Mouse (Mus musculus) spleen, embryonic (tissue): ENCODE measurements around the gene Cd68.
"Not testable (repeated sequence)": the region's sequence is repeated elsewhere in the genome, so short reads cannot be mapped to it uniquely, and the experiment has no call there.

Experiments
- CTCF ChIA-PET: fragments of 350-600 bp; sonication (Branson Sonifier 250); formaldehyde crosslinking; loops from one replicate; lab custom pipeline; 2022; lab: Charles Lee

Cd68 gene

DNA sequence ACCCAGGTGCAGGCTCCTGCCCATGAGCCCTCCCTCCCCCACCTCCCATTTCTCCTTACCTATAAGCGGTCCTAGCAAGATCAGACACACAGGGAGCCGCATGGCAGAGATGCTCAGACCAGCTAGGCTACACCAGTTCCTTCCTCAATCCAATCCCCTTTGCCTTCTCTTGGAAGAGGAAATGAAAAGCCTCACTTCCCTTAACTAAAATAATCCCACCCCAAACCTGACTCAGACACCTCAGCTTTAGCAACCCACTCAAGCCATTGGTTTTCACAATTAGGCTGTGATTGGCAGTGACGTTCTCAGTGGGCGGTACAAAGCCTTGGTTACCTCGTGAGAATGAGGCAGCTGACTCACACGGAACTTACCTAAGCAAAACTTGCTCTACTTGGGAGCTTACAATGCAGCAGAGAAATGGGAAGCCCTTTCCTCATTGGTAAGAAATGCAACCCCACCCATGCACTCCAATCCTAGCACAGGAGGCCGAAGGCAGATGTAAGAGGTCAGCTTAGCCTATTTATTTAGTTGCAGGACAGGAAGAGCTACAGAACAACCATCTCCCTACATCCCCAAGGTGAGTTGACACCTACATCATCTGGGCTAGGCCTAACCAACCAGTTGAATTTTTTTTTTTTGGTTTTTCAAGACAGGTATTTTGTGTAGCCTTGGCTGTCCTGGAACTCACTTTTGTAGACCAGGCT lies at the start of gene Cd68:
TSS of gene Cd68 (minus strand) at position 193 of the 704 bp plus-strand sequence.
- CTCF ChIA-PET, result interaction anchor here (0.6 kb wide), 1 partner anchor 14 kb away, joined by 3 read pairs; no protein-coding TSS in a partner anchor

DNA sequence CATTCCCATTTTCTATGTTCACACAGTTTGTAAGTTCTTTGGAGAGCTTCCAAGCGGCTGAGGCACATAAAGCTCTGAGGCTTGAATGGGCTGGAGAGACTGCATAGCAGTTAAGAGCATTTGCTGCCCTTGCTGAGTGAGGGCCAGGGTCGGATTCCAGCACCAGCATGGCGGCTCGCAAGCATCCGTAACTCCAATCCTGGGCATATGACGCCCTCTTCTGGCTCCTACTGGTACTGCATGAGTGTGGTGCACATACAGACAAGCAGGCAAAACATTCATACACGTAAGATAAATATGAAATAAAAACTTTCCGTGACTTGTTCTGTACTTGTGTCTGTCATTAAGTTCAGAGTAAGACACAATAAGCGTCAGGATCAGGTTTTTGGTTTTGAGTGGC lies 49.5 kb upstream of the Cd68 start:
- CTCF ChIA-PET, result no interaction called here

DNA sequence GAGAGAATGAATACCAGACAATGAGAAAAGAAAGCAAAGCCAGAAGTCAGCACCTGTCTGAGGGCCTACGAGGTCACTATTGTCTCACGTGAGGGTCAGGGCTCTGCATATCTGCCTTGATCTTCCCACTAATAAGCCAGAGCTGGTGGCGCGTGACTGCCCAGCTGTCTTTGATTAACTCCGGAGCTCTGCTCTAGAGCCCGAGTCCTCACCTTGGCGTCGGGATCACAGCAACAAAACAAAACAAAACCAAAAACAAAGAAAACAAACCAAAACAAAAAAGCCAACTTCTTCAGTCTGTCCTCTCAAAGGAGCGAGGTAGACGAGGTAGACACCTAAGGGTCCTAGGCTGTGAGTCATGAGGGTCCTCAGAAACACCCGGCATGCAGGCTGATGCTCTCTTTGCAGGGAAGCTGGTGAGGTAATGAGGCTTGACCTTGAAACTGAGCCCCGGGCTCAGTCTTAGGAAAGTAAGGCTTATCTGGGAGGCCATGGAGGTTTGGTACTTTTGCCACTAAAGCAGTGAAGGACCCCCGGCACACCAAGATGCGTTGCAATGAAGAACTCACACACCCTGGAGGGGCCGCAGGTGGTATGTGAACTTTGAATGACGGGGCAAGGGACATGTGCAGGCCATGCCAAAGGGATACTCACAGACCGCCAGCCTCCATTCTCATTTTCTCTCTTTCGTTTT lies 48.8 kb upstream of the Cd68 start:
- CTCF ChIA-PET, result no interaction called here

DNA sequence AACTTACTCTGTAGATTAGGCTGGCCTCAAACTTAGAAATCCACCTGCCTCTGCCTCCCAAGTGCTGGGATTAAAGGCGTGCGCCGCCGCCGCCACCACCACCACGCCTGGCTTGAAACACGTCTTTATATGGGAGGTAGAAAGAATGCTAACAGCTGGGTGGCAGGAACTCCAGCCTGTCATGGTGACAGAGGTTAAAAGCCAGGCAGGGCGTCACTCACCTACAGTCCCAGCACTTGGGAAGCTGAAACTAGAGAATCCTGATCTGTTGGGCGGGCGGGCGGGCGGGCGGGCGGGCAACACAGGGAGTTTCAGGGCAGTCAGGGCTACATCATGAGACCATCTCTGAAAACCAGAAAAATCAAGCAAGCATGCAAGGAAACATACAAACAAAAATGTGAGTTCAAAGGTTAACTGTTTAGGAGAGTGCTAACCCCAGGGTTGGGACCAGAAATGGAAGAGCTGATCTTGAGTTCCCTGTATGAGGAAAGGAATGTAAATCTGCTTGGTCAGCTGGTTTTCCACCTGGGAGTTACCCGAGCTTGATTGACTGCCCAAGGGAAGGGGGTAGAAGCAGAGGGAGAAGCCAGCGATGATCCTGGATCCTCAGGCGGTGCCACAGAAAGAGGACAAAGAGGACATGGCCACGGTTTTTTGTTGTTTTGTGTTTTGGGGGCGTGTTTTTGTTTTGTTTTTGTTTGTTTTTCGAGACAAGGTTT lies 47.2 kb upstream of the Cd68 start:
- CTCF ChIA-PET, result interaction anchor here (0.6 kb wide), 1 partner anchor 28 kb away, joined by 3 read pairs; the partner anchor contains the start of gene Tnfsf13

DNA sequence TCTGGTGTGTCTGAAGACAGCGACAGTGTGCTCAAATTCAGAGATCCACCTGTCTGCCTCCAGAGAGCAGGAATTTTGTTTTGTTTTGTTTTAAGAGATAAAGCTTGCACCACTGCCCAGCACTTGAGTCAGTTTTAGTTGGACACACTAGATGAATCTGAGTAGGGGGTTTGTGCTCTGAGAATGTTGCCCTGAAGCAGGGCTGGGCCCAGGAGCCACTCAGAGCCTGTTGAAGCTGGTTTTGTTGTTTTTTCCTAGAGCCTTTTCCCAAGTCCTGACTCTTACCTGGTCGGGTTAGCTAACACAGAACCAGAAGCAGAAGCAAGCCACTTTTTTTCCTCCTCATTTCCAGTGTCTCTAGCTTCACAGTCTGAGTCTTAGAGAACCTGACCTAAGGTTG lies 45.1 kb upstream of the Cd68 start:
- CTCF ChIA-PET, result no interaction called here

DNA sequence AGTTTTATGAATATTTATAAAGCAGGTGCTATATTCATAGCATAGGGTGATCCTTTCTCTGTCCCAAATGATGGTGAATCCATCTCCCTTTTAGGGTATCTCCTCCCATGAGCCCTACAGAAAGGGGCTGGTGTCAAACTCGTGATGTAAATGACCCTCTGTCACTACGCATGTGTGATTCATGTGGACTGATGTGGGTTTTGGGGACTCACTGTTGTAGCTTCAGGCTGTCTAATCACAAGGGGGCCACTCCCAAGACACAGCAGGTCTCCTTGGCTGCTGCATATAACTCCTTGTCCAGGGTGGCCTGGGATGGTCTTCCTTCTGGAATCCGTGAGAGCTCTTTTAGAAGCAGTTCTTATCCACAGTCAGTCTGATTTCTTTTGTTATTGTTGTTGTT lies 44.5 kb upstream of the Cd68 start:
- CTCF ChIA-PET, result no interaction called here

DNA sequence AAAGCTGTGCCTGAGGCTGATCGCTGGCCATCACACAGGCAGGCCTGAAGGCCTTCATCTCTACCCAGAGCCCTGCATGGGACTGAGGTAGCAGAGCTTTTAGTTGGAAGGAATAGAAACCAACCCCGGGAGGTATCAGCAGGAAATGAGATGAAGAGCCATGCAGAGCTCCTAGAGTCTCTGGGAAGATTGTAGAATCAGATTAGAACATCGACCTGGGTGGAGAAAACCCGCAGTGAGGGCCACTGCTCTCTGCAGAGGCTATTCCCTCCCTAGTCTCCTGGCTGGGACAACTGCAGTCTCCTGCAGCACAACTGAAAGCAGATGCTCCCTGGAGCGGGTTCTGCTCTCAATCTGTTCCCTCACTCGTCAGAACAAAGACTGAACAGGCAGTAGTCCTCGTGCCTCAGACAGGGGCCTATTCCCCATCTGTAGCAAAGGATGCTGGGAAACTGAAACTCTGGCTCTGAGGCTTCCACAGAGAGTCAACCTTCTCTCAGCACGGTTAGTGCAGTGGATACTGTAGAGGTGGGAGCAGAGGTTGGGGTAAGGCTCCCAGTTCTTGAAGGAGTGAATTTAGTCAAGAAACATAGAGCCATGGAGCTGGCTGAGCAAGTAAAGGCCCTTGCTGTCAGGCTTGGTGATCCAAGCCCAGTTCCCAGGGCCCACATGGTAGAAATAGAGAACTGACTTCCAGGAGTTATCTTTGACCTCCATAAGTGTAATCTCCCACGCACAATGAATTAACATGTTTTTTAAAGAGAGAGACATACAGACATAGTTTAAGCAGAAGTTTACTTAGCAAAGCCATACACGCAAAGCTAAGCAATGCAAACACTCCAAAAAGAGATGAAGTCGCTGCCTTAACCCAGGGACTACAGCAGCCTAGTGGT lies 43.8 kb upstream of the Cd68 start:
- CTCF ChIA-PET, result no interaction called here

DNA sequence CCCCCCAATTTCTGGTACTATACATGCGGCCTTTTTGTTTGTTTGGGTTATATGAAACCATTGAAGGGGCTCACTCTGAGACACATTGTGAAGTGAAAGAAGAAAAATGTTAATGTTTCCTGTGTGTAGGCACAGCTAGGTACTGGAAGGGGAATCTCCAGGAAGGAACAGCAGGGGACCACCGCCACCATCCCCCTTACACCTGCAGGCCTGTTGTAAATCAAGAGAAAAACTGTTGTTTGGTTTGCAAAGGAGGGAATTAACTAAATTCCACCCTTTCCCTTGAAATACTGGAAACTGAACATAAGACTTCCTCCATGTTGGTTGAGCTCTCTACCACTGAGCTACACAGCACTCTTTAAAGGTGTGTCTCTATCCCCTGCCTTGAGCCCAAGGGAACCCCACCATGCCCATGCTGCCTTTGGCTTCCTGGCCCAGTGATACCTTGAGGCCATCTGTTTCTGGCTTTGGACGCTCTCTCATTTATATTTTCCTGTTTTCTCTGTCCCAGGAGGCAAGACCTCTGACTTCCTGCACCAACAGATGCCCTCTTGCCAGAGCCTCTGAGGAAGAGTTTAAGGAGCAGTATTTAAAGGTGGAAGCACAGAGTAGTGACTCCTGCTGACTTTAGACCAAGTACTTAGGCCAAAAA lies 42.8 kb upstream of the Cd68 start:
- CTCF ChIA-PET, result no interaction called here

DNA sequence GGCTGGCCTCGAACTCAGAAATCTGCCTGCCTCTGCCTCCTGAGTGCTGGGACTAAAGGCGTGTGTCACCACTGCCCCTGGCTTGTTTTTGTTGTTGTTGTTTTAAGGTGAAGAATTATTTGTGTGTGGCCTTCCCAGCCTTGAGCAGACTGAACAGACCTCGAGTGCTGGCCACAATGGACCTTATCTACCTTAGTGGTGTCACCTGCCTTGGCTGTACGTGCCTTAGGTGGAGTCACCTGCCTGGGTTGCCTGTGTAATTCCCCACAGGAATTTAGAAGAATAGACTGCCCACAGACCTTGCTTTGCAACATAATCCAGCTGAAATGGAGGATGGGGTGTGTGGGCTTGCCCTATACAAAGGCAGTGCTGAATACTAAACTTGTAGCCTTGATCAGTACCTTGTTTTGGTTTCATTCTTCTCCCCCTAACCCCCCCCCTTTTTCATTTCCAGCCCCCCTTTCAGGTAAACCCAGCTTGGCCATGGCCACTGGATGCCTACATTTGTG lies 42.0 kb upstream of the Cd68 start:
- CTCF ChIA-PET, result no interaction called here

DNA sequence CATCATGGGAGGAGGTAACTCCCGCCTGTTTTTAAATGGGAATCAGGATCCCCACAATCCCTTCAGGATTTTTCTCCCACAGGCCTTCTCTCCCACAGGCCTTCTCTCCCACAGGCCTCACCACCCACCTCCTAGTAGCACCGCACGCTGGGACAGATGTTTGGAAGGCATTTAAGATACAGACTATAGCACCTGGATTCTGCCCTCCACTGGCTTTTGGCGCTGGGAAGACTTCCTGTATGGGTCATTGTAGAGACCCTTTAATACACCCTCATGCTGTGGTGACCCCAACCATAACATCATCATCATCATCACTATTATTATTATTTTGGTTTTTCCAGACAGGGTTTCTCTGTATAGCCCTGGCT lies 41.5 kb upstream of the Cd68 start:
- CTCF ChIA-PET, result no interaction called here

DNA sequence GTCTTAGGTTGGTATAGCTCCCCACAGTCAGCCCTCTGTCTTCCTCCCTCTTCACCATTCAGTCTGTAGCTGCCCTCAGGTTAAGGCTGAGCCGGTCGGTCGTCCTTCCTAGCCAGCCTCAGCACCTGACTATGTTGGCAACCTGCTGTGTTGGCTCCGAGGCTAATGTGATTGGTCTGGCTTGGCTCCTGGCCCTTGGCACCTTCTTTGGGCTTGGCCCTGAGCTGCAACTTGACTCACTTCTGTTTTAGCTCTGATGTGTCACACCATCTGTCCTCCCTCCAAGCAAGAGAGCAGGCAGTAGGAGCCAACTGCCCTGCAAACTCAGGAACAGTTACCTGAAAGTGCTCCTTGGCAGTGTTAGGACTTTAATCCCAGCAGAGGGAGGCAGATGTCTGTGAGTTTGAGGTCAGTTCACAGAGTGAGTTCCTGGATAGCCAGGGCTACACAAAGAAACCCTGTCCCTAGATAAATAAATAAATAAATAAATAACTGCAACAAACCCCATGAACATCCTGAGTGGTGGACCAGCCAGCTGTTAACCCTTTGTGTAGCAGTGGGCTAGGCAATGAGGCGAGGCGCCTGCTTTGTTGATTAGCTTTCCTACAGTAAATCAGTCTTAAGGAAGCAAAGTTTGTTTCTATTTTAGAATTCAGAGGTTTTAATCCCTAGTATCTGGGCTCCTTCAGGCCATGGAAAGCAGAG lies 41.0 kb upstream of the Cd68 start:
- CTCF ChIA-PET, result no interaction called here

DNA sequence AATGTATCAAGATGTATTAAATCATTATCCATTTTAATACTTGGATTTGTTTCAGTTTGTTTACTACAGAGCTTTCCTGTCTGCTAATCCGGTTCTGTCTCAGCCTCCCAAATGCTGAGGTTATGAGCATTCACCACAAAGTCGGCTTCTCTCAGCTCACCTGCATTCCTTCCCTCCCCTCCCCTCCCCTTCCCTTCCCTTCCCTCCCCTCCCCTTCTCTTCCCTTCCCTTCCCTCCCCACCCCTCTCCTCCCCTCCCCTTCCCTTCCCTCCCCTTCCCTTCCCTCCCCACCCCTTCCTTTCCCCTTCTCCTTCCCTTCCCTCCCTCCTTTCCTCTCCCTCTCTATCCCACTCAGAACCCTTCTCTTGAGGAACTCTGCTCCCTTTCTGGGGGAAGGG lies 38.7 kb upstream of the Cd68 start:
- CTCF ChIA-PET, result no interaction called here

DNA sequence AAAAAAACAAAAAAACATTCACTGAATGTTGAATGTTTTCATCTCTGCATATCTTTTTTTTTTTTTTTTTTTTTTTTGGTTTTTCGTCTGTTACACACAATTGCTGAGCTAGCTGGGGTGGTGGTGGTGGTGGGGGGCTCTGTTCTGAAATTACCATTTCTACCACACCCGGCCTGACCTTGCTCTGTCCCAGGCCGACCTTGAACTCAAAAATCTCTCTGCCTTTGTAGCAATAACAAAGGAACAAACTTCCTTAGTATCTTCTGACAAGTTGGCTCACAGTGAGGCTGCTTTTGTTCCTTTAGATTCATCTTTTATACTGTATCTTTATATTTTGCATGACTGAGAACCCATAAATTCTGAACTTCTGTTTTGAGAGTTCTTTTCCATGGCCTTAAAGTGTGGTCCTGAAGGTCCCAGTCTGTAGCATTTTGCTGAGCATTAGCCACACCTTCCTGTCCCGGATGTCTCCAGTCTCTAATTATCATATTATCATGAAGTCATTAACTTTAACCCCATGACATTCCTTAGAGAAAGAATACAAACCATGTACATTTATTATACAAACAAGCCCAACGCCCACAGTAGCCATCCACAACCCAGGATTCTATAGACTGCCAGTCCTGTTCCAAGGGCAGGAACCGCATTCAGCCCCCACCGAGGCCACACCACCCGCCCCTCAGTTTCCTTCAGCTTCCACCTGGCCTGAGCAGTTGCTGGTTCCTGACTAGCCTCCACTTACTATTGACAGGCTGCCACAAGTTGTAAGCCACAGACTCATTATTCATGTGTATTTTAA lies 38.1 kb upstream of the Cd68 start:
- CTCF ChIA-PET, result interaction anchor here (0.6 kb wide), 1 partner anchor 844 kb away, joined by 5 read pairs; no protein-coding TSS in a partner anchor

DNA sequence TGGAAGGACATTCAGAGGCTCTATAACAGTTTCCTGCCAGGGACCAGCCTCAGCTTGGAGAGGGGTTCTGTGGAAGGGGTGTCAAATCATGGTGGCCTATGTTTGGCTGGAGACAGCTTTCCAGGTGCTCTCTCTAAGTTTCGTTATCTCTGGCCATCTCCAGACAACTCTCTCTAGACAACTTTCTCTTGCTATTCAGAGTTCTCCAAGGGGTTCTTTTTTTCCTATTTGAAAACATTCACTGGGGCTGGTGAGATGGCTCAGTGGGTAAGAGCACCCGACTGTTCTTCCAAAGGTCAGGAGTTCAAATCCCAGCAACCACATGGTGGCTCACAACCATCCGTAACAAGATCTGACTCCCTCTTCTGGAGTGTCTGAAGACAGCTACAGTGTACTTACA lies 37.4 kb upstream of the Cd68 start:
- CTCF ChIA-PET, result interaction anchor here (0.6 kb wide), 1 partner anchor 845 kb away, joined by 5 read pairs; no protein-coding TSS in a partner anchor

DNA sequence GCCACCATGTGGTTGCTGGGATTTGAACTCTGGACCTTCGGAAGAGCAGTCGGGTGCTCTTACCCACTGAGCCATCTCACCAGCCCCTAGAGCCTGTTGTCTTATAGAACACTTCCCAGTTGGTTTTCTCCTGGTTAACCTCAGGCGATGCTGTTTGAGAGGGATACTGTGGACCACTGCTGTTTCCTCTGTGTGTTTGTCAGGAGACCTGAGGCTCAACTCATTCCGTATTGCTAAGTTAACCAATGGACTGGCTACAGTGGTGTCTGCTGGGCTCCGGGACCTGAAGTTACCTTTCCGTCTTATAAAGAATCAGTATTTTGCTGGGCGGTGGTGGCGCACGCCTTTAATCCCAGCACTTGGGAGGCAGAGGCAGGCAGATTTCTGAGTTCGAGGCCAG lies 36.9 kb upstream of the Cd68 start:
- CTCF ChIA-PET, result not testable (repeated sequence)

DNA sequence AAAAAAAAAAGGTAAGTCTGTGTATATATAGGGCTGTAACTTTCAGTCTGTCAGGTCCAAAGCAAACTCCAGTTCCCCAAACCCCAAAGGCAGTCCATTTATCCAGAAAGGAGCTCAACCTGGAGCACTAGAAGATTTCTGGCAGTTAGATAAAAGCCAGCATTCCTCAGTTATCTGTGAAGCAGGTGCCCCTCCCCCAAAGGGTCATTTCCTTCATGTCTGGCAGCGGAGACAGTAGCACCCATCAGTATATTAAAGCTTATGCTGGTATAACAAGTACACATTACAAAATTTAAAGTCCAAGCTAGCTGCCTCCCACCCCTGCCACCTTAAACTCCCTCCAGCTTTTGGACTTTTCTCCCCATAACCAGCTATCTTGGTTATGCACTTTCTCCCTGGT lies 33.6 kb upstream of the Cd68 start:
- CTCF ChIA-PET, result no interaction called here

DNA sequence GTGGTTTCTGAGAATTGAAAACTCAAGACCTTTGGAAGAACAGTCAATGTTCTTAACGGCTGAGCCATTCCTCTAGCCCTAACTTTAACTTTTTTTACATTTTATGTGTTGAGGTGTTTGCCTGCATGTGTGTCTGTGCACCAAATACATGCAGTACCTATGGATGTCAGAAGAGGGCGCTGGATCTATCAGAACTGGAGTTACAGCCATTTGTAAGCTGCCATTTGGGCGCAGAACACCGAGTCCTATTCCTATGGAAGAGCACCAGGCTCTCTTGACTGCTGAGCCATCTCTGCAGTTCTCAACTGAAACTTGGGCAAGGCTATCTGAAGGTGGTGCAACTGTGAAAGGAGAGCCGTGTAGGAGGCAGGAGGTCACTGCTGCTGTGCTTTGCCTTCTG lies 32.6 kb upstream of the Cd68 start:
- CTCF ChIA-PET, result interaction anchor here (0.5 kb wide), 1 partner anchor 808 kb away, joined by 3 read pairs; no protein-coding TSS in a partner anchor

DNA sequence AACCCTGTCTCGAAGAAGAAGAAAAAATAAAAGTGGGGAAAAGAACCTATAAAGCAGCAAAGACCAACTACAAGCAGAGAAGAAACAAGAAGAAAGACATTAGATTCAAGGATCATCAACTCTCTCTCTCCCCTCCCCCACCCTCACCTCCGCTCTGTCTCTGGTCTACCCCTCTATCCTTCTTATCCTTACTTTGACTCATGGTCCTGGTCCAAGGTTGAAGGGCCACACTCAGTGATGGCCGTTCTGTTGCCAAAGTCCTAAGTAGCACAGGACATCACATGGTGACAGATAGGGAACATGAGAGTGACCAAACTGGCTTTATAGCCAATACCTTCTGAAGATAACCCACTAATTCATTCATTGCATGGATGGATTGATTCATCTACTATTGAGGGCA lies 31.4 kb upstream of the Cd68 start:
- CTCF ChIA-PET, result no interaction called here
